Mouse (Mus musculus) ES-Bruce4 (cell line): ENCODE data around the gene Gpr87. TPM values are rescaled to one million over a fixed set of nuclear protein-coding genes. Genes with fewer than 3 reads are reported as not detected.

Source experiments
- H3K27ac ChIP-seq: 2 replicates; pipeline ENCODE4 v1.5.1; 2012; ENCODE audit warnings: low read length, inconsistent platforms; ENCODE audit not compliant: insufficient read depth
- H3K27me3 ChIP-seq: 2 replicates; pipeline ENCODE4 v1.6.1; 2012; ENCODE audit warnings: mild to moderate bottlenecking, low read length, inconsistent platforms; ENCODE audit not compliant: control insufficient read depth, poor library complexity, insufficient read depth, severe bottlenecking
- H3K36me3 ChIP-seq: 2 replicates; pipeline ENCODE4 v1.6.1; 2012; ENCODE audit warnings: inconsistent platforms, mild to moderate bottlenecking, low read length, moderate library complexity; ENCODE audit not compliant: control insufficient read depth, poor library complexity, insufficient read depth, severe bottlenecking
- H3K4me1 ChIP-seq: one replicate; pipeline ENCODE4 v1.8.1; 2011; ENCODE audit warnings: low read length; ENCODE audit not compliant: control insufficient read depth, insufficient read depth
- H3K4me3 ChIP-seq: 2 replicates; pipeline ENCODE4 v1.5.1; 2011; ENCODE audit warnings: low read depth, mild to moderate bottlenecking, low read length
- H3K9ac ChIP-seq: 2 replicates; pipeline ENCODE4 v1.6.1; 2012; ENCODE audit warnings: low read depth, mild to moderate bottlenecking, inconsistent platforms; ENCODE audit not compliant: poor library complexity, severe bottlenecking
- H3K9me3 ChIP-seq: replicated peaks from 2 replicates; pipeline ENCODE4 v1.6.1; 2012; ENCODE audit warnings: mild to moderate bottlenecking, low read length, inconsistent platforms; ENCODE audit not compliant: control insufficient read depth, poor library complexity, insufficient read depth, severe bottlenecking
- CTCF ChIP-seq: IDR thresholded peaks from one replicate; pipeline ENCODE4 v1.8.1; 2011; ENCODE audit warnings: low read depth, low read length
- EP300 ChIP-seq: IDR thresholded peaks from 2 replicates; pipeline ENCODE4 v1.6.1; 2011; ENCODE audit warnings: low read depth, low read length; ENCODE audit not compliant: insufficient read depth
- POLR2A ChIP-seq: IDR thresholded peaks from one replicate; pipeline ENCODE4 v1.8.1; 2011; ENCODE audit warnings: low read length; ENCODE audit not compliant: insufficient read depth
- polyA plus RNA-seq: library from polyadenylated mRNA; stranded (reverse); fragments of >200 nt; gene quantifications from 2 replicates; pipeline ENCODE4 v1.2.4, GENCODE M21; 2011; ENCODE audit warnings: low read depth; ENCODE audit not compliant: missing spikeins, insufficient read depth, insufficient read length

Gene Gpr87
- polyA plus RNA-seq, 1 experiment: not detected

- TF ChIP-seq POLR2A (no peak), EP300 (no peak), CTCF (no peak)
- Histone ChIP-seq H3K9ac (no peak within 1 kb of the TSS), H3K27ac (no peak within 1 kb of the TSS), H3K4me3 (no peak within 1 kb of the TSS), H3K27me3 (no peaks in the 10 kb centered on the region), H3K36me3 (no peaks in the 10 kb centered on the region), H3K4me1 (no peaks in the 10 kb centered on the region), H3K9me3 (no peaks in the 10 kb centered on the region)
Observed at GRCm38 (mm10) chr3:59210727-59211126, 15.8 kb upstream of the Gpr87 start, which contains the start of gene P2ry13. TSS of gene P2ry13 (minus strand) at chr3:59210882.

GRCm38 (mm10) chr3:59210089-59210488, 15.2 kb upstream of the Gpr87 start:
- Histone ChIP-seq H3K4me1 (no peaks in the 10 kb centered on the region), H3K4me3 (no peak overlapping the region), H3K9me3 (no peaks in the 10 kb centered on the region), H3K9ac (no peak overlapping the region), H3K36me3 (no peaks in the 10 kb centered on the region), H3K27me3 (no peaks in the 10 kb centered on the region), H3K27ac (no peak overlapping the region)
- no peak for TF ChIP-seq EP300
- no peak for TF ChIP-seq POLR2A
- TF ChIP-seq CTCF: no peak

GRCm38 (mm10) chr3:59208650-59209548, 14.0 kb upstream of the Gpr87 start:
- no peaks in the 10 kb centered on the region for H3K4me1 ChIP-seq
- H3K9ac ChIP-seq: no peak overlapping the region
- TF ChIP-seq POLR2A (no peak), CTCF (peak; percentile 21)
- no peak overlapping the region for H3K27ac ChIP-seq
- H3K36me3 ChIP-seq: no peaks in the 10 kb centered on the region
- no peaks in the 10 kb centered on the region for H3K9me3 ChIP-seq
- H3K4me3 ChIP-seq: no peak overlapping the region
- H3K27me3 ChIP-seq: no peaks in the 10 kb centered on the region

DNA sequence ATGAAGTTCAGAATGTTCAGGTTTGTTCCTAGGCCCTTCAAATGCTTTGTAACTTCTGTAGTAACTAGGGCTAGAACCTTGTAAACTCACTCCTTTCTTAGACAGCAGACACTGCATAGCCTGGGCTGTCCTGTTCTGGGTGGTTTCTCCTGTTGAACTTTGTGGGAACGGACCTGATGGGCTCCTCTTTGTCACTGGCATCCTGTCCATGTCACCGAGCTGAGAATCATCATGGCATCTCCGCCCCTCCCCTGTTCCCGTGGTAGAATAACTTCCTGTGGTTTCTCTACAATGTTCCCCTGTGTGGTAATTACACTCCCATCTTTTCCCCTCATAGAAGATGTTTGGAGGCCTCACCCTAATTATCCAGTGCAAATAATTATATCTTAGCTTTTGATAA, 11.0 kb upstream of the Gpr87 start:
- Histone ChIP-seq H3K9ac (no peak overlapping the region), H3K27me3 (no peaks in the 10 kb centered on the region; the same call in 1 of the 2 replicates), H3K36me3 (no peaks in the 10 kb centered on the region), H3K4me3 (no peak overlapping the region), H3K9me3 (no peaks in the 10 kb centered on the region), H3K27ac (no peak overlapping the region), H3K4me1 (no peaks in the 10 kb centered on the region)
- TF ChIP-seq EP300 (no peak), POLR2A (no peak), CTCF (no peak)

- Histone ChIP-seq H3K9ac (no peak overlapping the region), H3K27me3 (no peaks in the 10 kb centered on the region; the same call in 1 of the 2 replicates), H3K36me3 (no peaks in the 10 kb centered on the region), H3K4me3 (no peak overlapping the region), H3K27ac (no peak overlapping the region), H3K4me1 (no peaks in the 10 kb centered on the region), H3K9me3 (no peaks in the 10 kb centered on the region)
- TF ChIP-seq CTCF: no peak
- TF ChIP-seq POLR2A: no peak
- TF ChIP-seq EP300: no peak
Observed at GRCm38 (mm10) chr3:59204719-59205503, 10.0 kb upstream of the Gpr87 start.

DNA sequence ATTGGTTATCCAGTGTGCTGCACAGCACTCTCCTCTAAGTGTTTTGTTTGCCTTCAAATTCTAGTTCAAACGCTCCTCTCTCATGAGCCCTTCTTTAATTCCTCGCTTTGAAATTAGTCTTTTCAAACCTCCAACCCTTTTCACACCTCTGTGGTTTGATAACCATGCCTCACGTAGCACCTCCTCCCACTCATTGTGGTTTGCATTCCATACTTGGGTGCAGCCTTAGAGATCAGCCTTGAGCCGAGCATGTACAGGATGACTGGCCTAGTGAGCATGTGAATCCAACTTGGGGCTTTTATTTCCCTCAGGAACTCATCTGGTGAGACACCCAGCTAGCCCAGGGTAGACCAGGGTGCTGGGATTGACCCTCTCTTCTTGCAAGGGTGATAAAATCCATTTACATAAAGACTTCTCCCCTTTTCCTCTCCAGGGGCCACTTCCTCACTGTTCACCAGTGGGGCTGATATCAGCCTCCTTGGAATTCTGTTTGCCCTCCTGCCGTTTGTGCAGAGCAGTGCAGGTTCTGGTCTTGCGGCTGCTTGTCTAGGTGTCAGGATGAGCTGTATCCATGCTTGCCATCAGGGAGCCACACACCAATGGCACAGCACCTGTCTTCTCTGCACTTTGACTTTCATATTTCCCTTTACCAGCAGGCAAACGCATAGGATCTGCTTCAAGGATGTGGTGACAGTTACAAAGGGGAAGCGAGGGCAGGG, 9.1 kb upstream of the Gpr87 start:
- Histone ChIP-seq H3K4me3 (no peak overlapping the region), H3K27ac (no peak overlapping the region), H3K9me3 (no peaks in the 10 kb centered on the region), H3K36me3 (no peaks in the 10 kb centered on the region), H3K27me3 (no peaks in the 10 kb centered on the region; the same call in 1 of the 2 replicates), H3K9ac (no peak overlapping the region), H3K4me1 (no peaks in the 10 kb centered on the region)
- TF ChIP-seq EP300: no peak
- TF ChIP-seq CTCF: no peak
- TF ChIP-seq POLR2A: no peak
